Mouse (Mus musculus): Measurements from ENCODE around the gene Pabpc5. TPM values are rescaled to one million over a fixed set of nuclear protein-coding genes. Genes with fewer than 3 reads are reported as not detected.

The Pabpc5 gene
- polyA plus RNA-seq (2012; rRNA removed): not detected in 2 replicates

DNA sequence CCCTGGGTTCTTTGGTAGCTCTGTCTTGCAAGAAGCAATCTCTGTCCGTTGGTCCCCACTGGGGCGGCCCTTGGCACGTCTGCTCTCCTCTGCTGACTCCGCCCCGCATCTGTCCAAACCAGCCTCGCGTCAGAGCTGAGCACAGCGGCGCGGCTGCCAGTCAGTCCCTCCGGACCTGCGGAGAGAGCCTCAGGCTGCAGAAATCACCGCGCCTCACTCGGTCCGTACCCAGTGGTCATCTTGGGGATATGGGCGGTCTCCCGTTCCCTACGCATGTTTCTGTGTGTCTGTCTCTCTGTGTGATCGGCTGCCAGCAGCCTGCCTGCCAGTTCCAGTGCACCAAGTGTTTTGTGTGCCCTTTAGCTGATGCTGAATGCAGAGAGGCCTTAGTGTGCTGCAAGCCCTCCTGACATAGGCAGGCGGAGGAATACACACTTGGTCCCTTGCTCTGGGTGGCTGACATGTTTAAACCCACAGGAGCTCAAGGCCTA is at the start of gene Pabpc5:
Gene Pabpc5 (plus strand): TSS at position 116 of the 491 bp plus-strand sequence.
- TF ChIP-seq POLR2A (IDR thresholded peaks at IDR 0.05; ENCODE audit: borderline replicate concordance, extremely low read depth, low read depth, low read length) (no peak), CTCF (IDR thresholded peaks at IDR 0.05; ENCODE audit: insufficient read depth, low read length) (no peak)
- 12% methylated on average over 21 of the region's 21 CpGs for WGBS
- H3K4me3 ChIP-seq (replicated peaks; ENCODE audit: extremely low read depth, low read depth, low read length): peak within 1 kb of the TSS; percentile 18
- H3K4me1 ChIP-seq (ENCODE audit: control insufficient read depth, insufficient read depth, low read length): no peaks in the 10 kb centered on the region
- DNase-seq: no peak

DNA sequence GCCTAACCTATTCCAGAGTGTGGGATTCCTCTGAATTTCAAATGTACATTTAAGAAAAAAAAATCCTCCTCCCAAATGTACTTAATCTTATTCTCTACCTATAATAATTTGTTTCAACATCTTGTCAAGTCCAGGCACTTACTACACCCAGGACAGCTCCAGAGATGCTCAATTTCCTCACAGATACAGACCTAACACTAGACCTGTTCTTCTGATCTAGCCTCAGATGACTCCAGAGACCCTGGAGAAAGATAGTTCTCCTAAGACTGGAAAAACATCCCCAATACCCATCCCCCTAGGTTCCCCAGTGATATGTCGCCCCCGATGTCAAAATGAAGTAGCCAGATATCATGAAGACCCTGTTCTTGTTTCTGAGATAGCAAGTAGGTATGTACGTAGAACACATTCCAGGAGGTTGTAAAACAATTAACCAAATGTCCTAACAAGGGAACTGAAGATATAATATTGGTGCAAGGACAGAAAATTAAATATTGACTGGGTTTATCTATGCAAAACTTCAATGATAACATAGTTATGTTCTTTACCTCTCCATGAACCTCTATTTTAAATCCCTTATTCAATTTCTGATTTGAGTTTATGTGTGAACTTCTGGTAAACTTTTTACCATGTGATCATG is 39.9 kb upstream of the Pabpc5 start:
- WGBS: 78% methylated on average over 3 of the region's 3 CpGs
- TF ChIP-seq CTCF (IDR thresholded peaks at IDR 0.05; ENCODE audit: insufficient read depth, low read length): no peak
- no peak for TF ChIP-seq POLR2A (IDR thresholded peaks at IDR 0.05; ENCODE audit: borderline replicate concordance, extremely low read depth, low read depth, low read length)
- Histone ChIP-seq H3K4me3 (replicated peaks; ENCODE audit: extremely low read depth, low read depth, low read length) (no peak overlapping the region), H3K4me1 (ENCODE audit: control insufficient read depth, insufficient read depth, low read length) (no peaks in the 10 kb centered on the region)
- no peak for DNase-seq

DNA sequence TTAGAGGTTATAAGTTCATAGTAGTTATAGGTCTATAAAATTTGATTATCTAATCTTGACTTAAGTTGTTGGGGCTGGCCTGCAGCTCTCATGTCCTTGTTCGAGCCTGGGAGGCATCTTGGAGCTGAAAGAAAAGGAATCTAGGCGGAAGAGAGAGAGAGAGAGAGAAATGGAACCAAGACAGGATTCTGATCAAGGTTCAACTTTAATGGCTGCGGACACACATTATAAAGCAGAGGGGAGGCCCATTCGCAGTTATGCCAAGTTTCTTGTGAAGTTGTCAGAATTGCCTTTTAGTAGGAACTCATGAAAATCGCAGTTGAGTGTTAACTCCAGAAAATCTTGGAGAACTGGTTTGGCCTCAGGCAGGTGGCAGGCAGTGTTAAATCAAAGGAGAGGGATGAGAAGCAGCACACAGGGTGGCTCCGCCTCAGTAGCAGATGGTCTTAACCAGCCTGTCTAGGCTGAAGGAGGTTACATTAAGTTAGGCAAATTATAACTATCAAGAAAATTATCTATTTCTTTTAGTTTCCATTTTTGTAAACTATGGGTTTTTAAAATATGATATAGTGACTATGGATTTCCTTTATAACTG is 38.6 kb upstream of the Pabpc5 start:
- WGBS: 70% methylated on average over 6 of the region's 6 CpGs
- DNase-seq: no peak
- no peak overlapping the region for H3K4me3 ChIP-seq (replicated peaks; ENCODE audit: extremely low read depth, low read depth, low read length)
- no peaks in the 10 kb centered on the region for H3K4me1 ChIP-seq (ENCODE audit: control insufficient read depth, insufficient read depth, low read length)
- TF ChIP-seq POLR2A (IDR thresholded peaks at IDR 0.05; ENCODE audit: borderline replicate concordance, extremely low read depth, low read depth, low read length) (no peak), CTCF (IDR thresholded peaks at IDR 0.05; ENCODE audit: insufficient read depth, low read length) (no peak)

DNA sequence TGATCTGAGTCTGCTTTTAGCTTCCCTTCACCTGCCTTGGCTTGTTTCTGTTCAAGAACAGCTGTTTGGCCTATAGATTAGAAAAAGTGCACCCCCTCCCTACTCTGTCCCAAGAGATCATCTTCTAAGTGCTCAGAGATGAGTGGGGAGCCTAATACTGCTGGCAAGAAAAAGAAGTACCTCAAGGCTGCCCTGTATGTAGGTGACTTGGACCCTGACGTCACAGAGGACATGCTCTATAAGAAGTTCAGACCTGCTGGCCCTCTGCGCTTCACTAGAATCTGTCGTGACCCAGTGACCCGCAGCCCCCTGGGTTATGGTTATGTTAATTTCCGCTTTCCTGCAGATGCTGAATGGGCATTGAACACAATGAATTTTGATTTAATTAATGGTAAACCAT is 856 bp downstream of the Pabpc5 start:
- Histone ChIP-seq H3K4me3 (replicated peaks; ENCODE audit: extremely low read depth, low read depth, low read length) (no peak overlapping the region), H3K4me1 (ENCODE audit: control insufficient read depth, insufficient read depth, low read length) (no peaks in the 10 kb centered on the region)
- 80% methylated on average over 5 of the region's 5 CpGs for WGBS
- TF ChIP-seq CTCF (IDR thresholded peaks at IDR 0.05; ENCODE audit: insufficient read depth, low read length): no peak
- TF ChIP-seq POLR2A (IDR thresholded peaks at IDR 0.05; ENCODE audit: borderline replicate concordance, extremely low read depth, low read depth, low read length): no peak
- no peak for DNase-seq
